Mouse (Mus musculus): ENCODE results near the gene Smtn. TPM values are rescaled to one million over a fixed set of nuclear protein-coding genes. Genes with fewer than 3 reads are reported as not detected.
A peak's percentile ranks its signal among the peaks of the same experiment; 100 is the strongest.

Smtn gene
- polyA plus RNA-seq, 1 experiment from 2014 or later = 116 TPM

DNA sequence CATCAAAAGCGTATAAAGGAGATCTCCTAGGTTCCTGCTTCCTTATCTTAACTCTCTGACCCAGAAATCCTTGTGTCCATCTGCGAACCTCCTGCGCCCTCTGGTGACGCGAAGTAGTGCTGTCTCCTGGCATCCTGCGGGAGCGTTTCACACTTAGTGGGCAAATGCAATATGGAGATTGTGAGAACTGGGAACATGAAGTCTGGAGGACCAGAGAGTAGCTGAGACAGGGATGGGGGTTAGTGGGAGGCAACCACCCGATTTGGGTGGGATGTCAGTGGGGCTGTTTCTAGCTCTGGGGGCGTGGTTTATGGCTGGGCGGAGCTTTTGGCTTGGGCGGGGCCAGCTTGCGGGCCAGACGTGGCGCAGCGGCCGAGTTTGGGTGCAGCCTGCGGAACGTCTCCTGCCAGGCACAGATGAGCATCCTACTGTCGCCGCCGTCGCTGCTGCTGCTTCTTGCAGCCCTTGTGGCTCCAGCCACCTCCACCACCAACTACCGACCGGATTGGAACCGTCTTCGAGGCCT lies 25.8 kb downstream of the Smtn start, which contains the start of gene Selenom:
Selenom (plus strand) TSS at position 156 of the 526 bp plus-strand sequence.
- H3K27ac ChIP-seq (replicated peaks; ENCODE audit: low read depth, low read length) = peak within 1 kb of the TSS; percentile 54; the same call in 1 of the 2 replicates
- peak; percentile 94 for DNase-seq (ENCODE audit: low spot score)
- under 1% methylated on average over 17 of the region's 26 CpGs for WGBS

DNA sequence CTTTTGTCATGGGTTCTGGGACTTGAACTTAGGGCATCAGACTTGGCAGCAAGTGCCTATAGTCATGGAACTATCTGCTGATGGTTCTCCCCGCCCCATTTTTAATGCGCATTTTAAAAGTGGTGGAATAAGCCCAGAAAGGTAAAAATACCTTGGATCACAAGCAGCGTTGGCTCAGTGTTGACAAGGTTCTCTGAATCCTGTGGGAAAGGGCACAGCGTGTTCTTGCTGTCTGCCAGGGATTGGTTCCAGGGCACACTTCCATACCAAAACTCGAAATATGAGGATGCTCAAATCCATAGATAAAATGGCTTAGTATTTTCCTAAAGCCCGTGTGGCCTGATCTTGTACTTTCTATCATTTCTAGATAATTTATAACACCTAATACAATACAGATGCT lies 27.1 kb downstream of the Smtn start:
- no peaks in the 10 kb centered on the region for H3K9me3 ChIP-seq (ENCODE audit: control insufficient read depth, low read length)
- DNase-seq (ENCODE audit: low spot score) = no peak
- no peaks in the 10 kb centered on the region for H3K36me3 ChIP-seq (ENCODE audit: control insufficient read depth, insufficient read depth, low read length)

More for the DNA sequence above, 25.8 kb downstream of the Smtn start, which contains the start of gene Selenom:
- Histone ChIP-seq H3K36me3 (ENCODE audit: control insufficient read depth, insufficient read depth, low read length) (peaks cover 8% of the 10 kb centered on the region; the same call in 1 of the 2 replicates), H3K9me3 (ENCODE audit: control insufficient read depth, low read length) (no peaks in the 10 kb centered on the region), H3K4me3 (ENCODE audit: low read depth, low read length) (peak within 1 kb of the TSS; percentile 53), H3K27me3 (replicated peaks; ENCODE audit: control insufficient read depth, insufficient read depth, low read length) (peaks cover 12% of the 10 kb centered on the region; the same call in 1 of the 2 replicates), H3K9ac (ENCODE audit: low read depth, low read length) (peak within 1 kb of the TSS; percentile 73), H3K4me1 (ENCODE audit: control insufficient read depth, insufficient read depth, low read length) (peaks cover 17% of the 10 kb centered on the region), H3K4me2 (ENCODE audit: low read depth, low read length) (peak within 1 kb of the TSS; percentile 84)
- ATAC-seq (ENCODE audit: low read depth) = peak; percentile 76

GRCm38 (mm10) chr11:3510321-3510720 lies 30.1 kb downstream of the Smtn start:
- no peak for ATAC-seq (ENCODE audit: low read depth)
- Histone ChIP-seq H3K4me1 (ENCODE audit: control insufficient read depth, insufficient read depth, low read length) (no peaks in the 10 kb centered on the region), H3K9me3 (ENCODE audit: control insufficient read depth, low read length) (no peaks in the 10 kb centered on the region), H3K27ac (replicated peaks; ENCODE audit: low read depth, low read length) (no peak overlapping the region), H3K9ac (ENCODE audit: low read depth, low read length) (no peak overlapping the region), H3K27me3 (replicated peaks; ENCODE audit: control insufficient read depth, insufficient read depth, low read length) (no peaks in the 10 kb centered on the region), H3K4me3 (ENCODE audit: low read depth, low read length) (no peak overlapping the region), H3K36me3 (ENCODE audit: control insufficient read depth, insufficient read depth, low read length) (no peaks in the 10 kb centered on the region), H3K4me2 (ENCODE audit: low read depth, low read length) (no peak overlapping the region)
- WGBS = 72% methylated on average over 2 of the region's 2 CpGs
- DNase-seq (ENCODE audit: low spot score) = no peak

More for the DNA sequence above, 27.1 kb downstream of the Smtn start:
- 84% methylated on average over 6 of the region's 6 CpGs for WGBS
- Histone ChIP-seq H3K27ac (replicated peaks; ENCODE audit: low read depth, low read length) (no peak overlapping the region), H3K27me3 (replicated peaks; ENCODE audit: control insufficient read depth, insufficient read depth, low read length) (peaks cover 12% of the 10 kb centered on the region; the same call in 1 of the 2 replicates), H3K9ac (ENCODE audit: low read depth, low read length) (no peak overlapping the region), H3K4me1 (ENCODE audit: control insufficient read depth, insufficient read depth, low read length) (peaks cover 17% of the 10 kb centered on the region), H3K4me3 (ENCODE audit: low read depth, low read length) (no peak overlapping the region), H3K4me2 (ENCODE audit: low read depth, low read length) (no peak overlapping the region)
- ATAC-seq (ENCODE audit: low read depth) = no peak

DNA sequence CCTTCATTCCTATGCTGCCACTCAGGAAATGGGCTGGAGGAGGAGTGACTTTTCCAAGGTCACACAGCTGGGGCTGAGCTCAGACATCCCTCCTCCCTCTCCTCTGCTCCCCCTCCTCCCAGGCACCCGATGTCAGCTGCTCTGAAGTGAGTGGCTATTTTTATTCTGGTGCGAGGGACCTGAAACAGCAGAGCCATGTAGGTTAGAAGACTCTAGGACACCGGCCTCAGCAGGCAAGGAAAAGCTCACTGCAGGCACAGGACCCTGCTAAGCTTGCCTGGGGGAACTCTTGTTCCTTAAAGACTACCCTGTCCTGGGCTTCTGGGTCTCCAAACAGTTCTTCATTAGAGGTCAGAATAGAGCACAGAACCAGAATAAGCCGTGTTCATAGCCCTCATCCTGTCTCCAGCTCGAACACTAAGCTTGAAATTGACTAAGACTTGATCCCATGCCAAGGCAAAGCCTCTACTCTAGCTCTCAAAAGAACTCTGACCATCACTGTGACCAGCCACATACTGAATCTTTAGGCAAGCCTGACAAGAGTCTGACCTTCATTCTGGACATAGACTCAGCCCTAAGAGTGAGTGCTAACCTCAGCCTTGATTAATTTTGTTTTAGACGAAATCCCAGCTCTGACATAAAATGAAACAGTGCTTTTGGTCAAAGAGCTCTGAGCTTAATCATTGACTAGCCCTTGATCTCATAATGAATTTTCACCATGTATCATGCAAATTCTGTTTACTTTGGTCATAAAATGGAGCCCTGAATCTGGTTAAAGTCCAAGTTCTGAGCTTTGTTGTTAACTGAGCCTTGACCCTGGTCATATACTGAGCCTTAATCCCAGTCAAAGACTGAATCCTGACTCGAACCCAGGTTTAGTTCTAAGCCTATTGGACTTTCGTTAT lies 31.0 kb downstream of the Smtn start:
- DNase-seq (ENCODE audit: low spot score) (no peak), ATAC-seq (ENCODE audit: low read depth) (no peak)
- no peak overlapping the region for H3K27ac ChIP-seq (replicated peaks; ENCODE audit: low read depth, low read length)
- no peak overlapping the region for H3K9ac ChIP-seq (ENCODE audit: low read depth, low read length)
- no peaks in the 10 kb centered on the region for H3K36me3 ChIP-seq (ENCODE audit: control insufficient read depth, insufficient read depth, low read length)
- no peak overlapping the region for H3K4me2 ChIP-seq (ENCODE audit: low read depth, low read length)
- no peak overlapping the region for H3K4me3 ChIP-seq (ENCODE audit: low read depth, low read length)
- H3K9me3 ChIP-seq (ENCODE audit: control insufficient read depth, low read length) = no peaks in the 10 kb centered on the region
- no peaks in the 10 kb centered on the region for H3K27me3 ChIP-seq (replicated peaks; ENCODE audit: control insufficient read depth, insufficient read depth, low read length)
- no peaks in the 10 kb centered on the region for H3K4me1 ChIP-seq (ENCODE audit: control insufficient read depth, insufficient read depth, low read length)
- 57% methylated on average over 8 of the region's 8 CpGs for WGBS

- Histone ChIP-seq H3K27ac (replicated peaks; ENCODE audit: low read depth, low read length) (no peak overlapping the region), H3K4me1 (ENCODE audit: control insufficient read depth, insufficient read depth, low read length) (no peaks in the 10 kb centered on the region)
These were observed 32.2 kb downstream of the Smtn start for GRCm38 (mm10) chr11:3508226-3508625.

GRCm38 (mm10) chr11:3503755-3504693 lies 36.4 kb downstream of the Smtn start:
- WGBS = 55% methylated on average over 11 of the region's 11 CpGs
- Histone ChIP-seq H3K9me3 (ENCODE audit: control insufficient read depth, low read length) (no peaks in the 10 kb centered on the region), H3K4me1 (ENCODE audit: control insufficient read depth, insufficient read depth, low read length) (no peaks in the 10 kb centered on the region), H3K27ac (replicated peaks; ENCODE audit: low read depth, low read length) (no peak overlapping the region), H3K9ac (ENCODE audit: low read depth, low read length) (0 out of 2 replicates have a peak overlapping the region, but pooled peaks have one; percentile 11), H3K4me3 (ENCODE audit: low read depth, low read length) (no peak overlapping the region), H3K27me3 (replicated peaks; ENCODE audit: control insufficient read depth, insufficient read depth, low read length) (no peaks in the 10 kb centered on the region), H3K36me3 (ENCODE audit: control insufficient read depth, insufficient read depth, low read length) (no peaks in the 10 kb centered on the region), H3K4me2 (ENCODE audit: low read depth, low read length) (no peak overlapping the region)
- DNase-seq (ENCODE audit: low spot score) (no peak), ATAC-seq (ENCODE audit: low read depth) (0 out of 2 replicates have a peak, but pooled peaks have one; percentile 19)

More at GRCm38 (mm10) chr11:3508226-3508625, 32.2 kb downstream of the Smtn start:
- H3K27me3 ChIP-seq (replicated peaks; ENCODE audit: control insufficient read depth, insufficient read depth, low read length) = no peaks in the 10 kb centered on the region
- no peak overlapping the region for H3K4me2 ChIP-seq (ENCODE audit: low read depth, low read length)
- DNase-seq (ENCODE audit: low spot score) (no peak), ATAC-seq (ENCODE audit: low read depth) (no peak; the same call in 1 of the 2 replicates)
- WGBS = 49% methylated on average over 7 of the region's 7 CpGs
- no peak overlapping the region for H3K9ac ChIP-seq (ENCODE audit: low read depth, low read length)
- H3K9me3 ChIP-seq (ENCODE audit: control insufficient read depth, low read length) = no peaks in the 10 kb centered on the region
- H3K36me3 ChIP-seq (ENCODE audit: control insufficient read depth, insufficient read depth, low read length) = no peaks in the 10 kb centered on the region
- H3K4me3 ChIP-seq (ENCODE audit: low read depth, low read length) = no peak overlapping the region

GRCm38 (mm10) chr11:3502459-3503072 lies 37.8 kb downstream of the Smtn start:
- H3K4me2 ChIP-seq (ENCODE audit: low read depth, low read length) = no peak overlapping the region
- no peaks in the 10 kb centered on the region for H3K27me3 ChIP-seq (replicated peaks; ENCODE audit: control insufficient read depth, insufficient read depth, low read length)
- H3K36me3 ChIP-seq (ENCODE audit: control insufficient read depth, insufficient read depth, low read length) = no peaks in the 10 kb centered on the region
- no peak for DNase-seq (ENCODE audit: low spot score)
- no peak for ATAC-seq (ENCODE audit: low read depth)
- no peaks in the 10 kb centered on the region for H3K9me3 ChIP-seq (ENCODE audit: control insufficient read depth, low read length)
- H3K9ac ChIP-seq (ENCODE audit: low read depth, low read length) = no peak overlapping the region
- no peak overlapping the region for H3K27ac ChIP-seq (replicated peaks; ENCODE audit: low read depth, low read length)
- H3K4me1 ChIP-seq (ENCODE audit: control insufficient read depth, insufficient read depth, low read length) = no peaks in the 10 kb centered on the region
- WGBS = 81% methylated on average over 17 of the region's 18 CpGs
- no peak overlapping the region for H3K4me3 ChIP-seq (ENCODE audit: low read depth, low read length)

DNA sequence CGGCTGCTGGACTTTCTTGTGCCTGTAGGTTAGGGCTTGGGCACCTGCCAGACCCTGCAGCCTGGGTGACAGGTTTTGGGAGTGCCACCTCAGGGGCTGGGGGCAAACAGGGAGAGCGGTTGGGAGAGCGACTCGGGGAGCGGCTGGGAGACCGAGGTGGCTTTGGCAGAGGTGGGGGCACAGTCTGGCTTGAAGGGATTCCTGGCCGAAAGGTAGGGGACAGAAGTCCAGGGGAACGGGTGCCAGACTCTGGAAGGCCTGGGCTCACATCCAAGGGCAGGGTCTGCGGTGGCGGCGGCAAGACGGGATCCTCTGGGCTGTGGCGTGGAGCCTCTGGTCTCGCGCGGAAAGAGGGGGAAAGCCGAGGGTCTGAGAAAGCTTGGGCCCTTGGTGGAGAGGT lies 38.4 kb downstream of the Smtn start:
- Histone ChIP-seq H3K4me3 (ENCODE audit: low read depth, low read length) (no peak overlapping the region), H3K9me3 (ENCODE audit: control insufficient read depth, low read length) (no peaks in the 10 kb centered on the region), H3K4me2 (ENCODE audit: low read depth, low read length) (no peak overlapping the region), H3K4me1 (ENCODE audit: control insufficient read depth, insufficient read depth, low read length) (no peaks in the 10 kb centered on the region), H3K36me3 (ENCODE audit: control insufficient read depth, insufficient read depth, low read length) (no peaks in the 10 kb centered on the region), H3K9ac (ENCODE audit: low read depth, low read length) (no peak overlapping the region), H3K27me3 (replicated peaks; ENCODE audit: control insufficient read depth, insufficient read depth, low read length) (no peaks in the 10 kb centered on the region), H3K27ac (replicated peaks; ENCODE audit: low read depth, low read length) (no peak overlapping the region)
- WGBS = 79% methylated on average over 17 of the region's 17 CpGs
- ATAC-seq (ENCODE audit: low read depth) = no peak
- DNase-seq (ENCODE audit: low spot score) = no peak

Data from embryonic facial prominence, embryonic 14.5 days (tissue).